Mouse (Mus musculus): ENCODE measurements at regions not wholly inside any gene's neighbourhood (a gene's known extent, or its start where the extent isn't known, plus 50 kb on each side); places are given as distances from the start of the nearest gene placed in this dataset.

DNA sequence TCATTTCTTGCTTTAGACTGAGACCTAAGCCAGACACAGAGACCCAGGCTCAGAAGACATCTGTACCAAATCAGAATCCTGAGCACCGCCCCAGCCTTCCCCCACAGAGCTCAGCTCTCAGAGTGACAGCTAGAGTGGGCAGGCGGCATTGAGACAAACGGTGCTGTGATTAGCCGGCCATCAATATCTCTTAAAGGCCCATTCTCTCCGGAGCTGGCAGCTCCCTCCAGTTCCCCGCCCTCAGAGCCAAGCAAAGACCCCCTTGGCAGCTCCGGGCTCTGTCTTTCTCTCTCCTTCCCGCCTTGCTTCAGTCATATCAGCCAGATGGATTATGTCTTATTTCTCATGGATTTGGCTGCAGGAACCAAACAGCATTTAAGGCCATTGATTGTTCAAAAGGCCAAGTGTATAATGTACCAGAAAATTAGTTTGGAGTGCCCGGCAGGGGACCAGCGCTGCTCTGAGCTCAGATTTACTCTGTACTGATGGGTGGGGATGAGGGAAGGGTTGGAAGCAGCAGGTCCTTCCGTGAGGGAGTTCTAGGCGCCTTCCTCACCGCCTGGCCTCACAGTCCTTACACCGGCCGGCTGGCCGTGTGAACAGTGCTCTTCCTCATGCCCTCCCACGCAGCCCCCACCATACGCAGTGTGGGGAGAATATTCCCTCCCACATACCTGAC is 109.0 kb upstream of the Thy1 start:
- Histone ChIP-seq H3K4me1 (peaks cover 53% of the 10 kb centered on the region), H3K27me3 (peaks cover 10% of the 10 kb centered on the region)

DNA sequence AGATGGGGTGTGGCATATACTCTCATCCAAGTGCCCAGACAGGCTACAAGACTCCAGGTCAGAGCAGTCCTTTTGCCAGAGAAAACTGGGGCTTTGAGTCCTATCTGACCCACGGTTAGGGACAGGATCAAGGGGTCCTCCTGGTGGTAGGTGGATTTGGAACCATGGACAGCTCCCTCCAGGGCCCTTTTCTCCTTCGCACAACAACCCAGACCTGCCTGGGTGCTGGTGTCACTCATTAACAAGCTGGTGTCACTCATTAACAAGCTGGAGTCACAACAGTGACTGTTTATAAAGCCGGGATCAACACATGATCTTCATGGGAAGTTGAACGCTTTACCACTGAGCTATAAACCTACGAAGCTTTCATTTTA is 108.5 kb upstream of the Thy1 start:
- peak overlapping the region; percentile 13; the same call in 1 of the 2 replicates for H3K4me2 ChIP-seq (replicated peaks)
- no peaks in the 10 kb centered on the region for H3K36me3 ChIP-seq
- WGBS, result 15% methylated on average over 5 of the region's 5 CpGs
- peaks cover 49% of the 10 kb centered on the region for H3K4me1 ChIP-seq
- no peaks in the 10 kb centered on the region for H3K9me3 ChIP-seq (replicated peaks)
- no peak overlapping the region for H3K4me3 ChIP-seq
- H3K27me3 ChIP-seq, result peaks cover 10% of the 10 kb centered on the region
- H3K9ac ChIP-seq, result no peak overlapping the region
- ATAC-seq (ENCODE audit: low FRiP score), result no peak
- peak overlapping the region; percentile 58; the same call in 1 of the 2 replicates for H3K27ac ChIP-seq

More for the DNA sequence above, 109.0 kb upstream of the Thy1 start:
- ATAC-seq (ENCODE audit: low FRiP score), result peak; percentile 57
- H3K4me3 ChIP-seq, result no peak overlapping the region
- peak overlapping the region; percentile 58; the same call in 1 of the 2 replicates for H3K27ac ChIP-seq
- H3K9me3 ChIP-seq (replicated peaks), result no peaks in the 10 kb centered on the region
- H3K9ac ChIP-seq, result no peak overlapping the region
- H3K4me2 ChIP-seq (replicated peaks), result peak overlapping the region; percentile 13
- 16% methylated on average over 18 of the region's 18 CpGs for WGBS
- H3K36me3 ChIP-seq, result no peaks in the 10 kb centered on the region

DNA sequence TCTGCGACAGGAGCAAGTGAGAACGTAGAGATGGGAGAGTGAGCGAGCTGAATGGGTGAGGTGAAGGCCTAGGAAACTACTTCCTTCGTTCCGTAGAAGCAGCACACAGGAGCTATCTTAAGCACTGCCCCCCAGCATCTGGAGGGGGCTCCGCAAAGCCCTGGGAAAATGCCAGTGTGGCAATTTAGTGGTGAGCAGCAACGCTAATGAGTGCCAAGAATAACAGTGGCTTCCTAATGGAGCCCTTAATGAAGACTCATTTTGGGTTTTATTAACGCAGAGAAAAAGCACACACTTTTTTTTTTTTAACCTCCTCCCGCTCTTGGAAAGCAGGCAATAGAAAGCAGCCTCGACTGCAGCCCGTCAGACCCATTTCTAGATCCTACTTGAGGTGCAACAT is 103.8 kb upstream of the Thy1 start:
- H3K27ac ChIP-seq, result no peak overlapping the region
- no peak overlapping the region for H3K4me2 ChIP-seq (replicated peaks)
- no peaks in the 10 kb centered on the region for H3K36me3 ChIP-seq
- no peaks in the 10 kb centered on the region for H3K9me3 ChIP-seq (replicated peaks)
- no peak for ATAC-seq (ENCODE audit: low FRiP score)
- H3K4me3 ChIP-seq, result no peak overlapping the region
- H3K9ac ChIP-seq, result no peak overlapping the region
- H3K4me1 ChIP-seq, result peaks cover 32% of the 10 kb centered on the region
- 82% methylated on average over 11 of the region's 11 CpGs for WGBS
- H3K27me3 ChIP-seq, result peaks cover 16% of the 10 kb centered on the region

DNA sequence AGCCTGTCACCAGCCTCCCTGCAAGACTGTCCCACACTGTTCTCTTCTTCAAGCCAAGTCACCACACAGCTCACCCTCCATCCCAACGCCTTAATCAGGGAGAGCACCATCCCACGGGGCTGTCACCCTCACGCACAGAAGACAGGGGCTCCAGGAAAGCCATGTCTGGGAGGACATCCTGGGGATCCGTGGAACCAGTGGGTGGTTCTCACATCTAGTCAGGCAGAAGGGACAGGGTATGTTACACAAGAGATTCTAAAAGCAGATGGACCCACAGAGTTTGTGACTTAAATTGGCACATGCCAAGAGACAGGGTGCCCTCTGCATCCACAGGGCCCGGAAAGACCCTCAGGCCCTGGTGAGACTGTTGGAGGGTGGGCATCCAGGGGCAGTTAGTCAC is 101.0 kb upstream of the Thy1 start:
- H3K9ac ChIP-seq, result no peak overlapping the region
- peaks cover 6% of the 10 kb centered on the region; the same call in 1 of the 2 replicates for H3K27me3 ChIP-seq
- no peak overlapping the region for H3K4me2 ChIP-seq (replicated peaks)
- no peak overlapping the region for H3K27ac ChIP-seq
- no peaks in the 10 kb centered on the region for H3K9me3 ChIP-seq (replicated peaks)
- H3K4me1 ChIP-seq, result peaks cover 31% of the 10 kb centered on the region
- ATAC-seq (ENCODE audit: low FRiP score), result no peak
- no peaks in the 10 kb centered on the region for H3K36me3 ChIP-seq
- 82% methylated on average over 5 of the region's 5 CpGs for WGBS
- no peak overlapping the region for H3K4me3 ChIP-seq

DNA sequence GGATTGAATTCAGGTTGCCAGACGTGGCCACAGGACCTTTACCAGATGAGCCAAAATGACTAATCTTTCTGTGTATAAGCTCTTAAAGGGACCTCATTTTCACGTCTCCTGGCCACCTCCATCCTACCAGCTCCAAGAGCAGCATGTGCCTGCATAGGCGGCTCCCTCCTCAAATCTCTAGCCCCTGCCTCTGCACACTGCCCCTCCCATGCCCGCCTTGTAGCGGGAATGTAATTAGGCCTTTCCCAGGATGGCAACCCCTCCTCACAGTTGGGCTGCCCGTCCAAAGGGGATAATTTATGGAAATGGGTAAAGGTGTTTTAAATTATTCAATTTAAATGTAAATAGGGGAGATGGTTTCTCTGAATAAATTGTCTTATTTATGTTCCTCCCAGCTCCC is 99.7 kb upstream of the Thy1 start:
- Histone ChIP-seq H3K9ac (no peak overlapping the region), H3K9me3 (replicated peaks) (no peaks in the 10 kb centered on the region), H3K27me3 (0 out of 2 replicates have a peak, but pooled peaks cover 6% of the 10 kb centered on the region), H3K4me2 (replicated peaks) (no peak overlapping the region), H3K27ac (peak overlapping the region; percentile 60; the same call in 1 of the 2 replicates), H3K4me1 (peaks cover 39% of the 10 kb centered on the region), H3K36me3 (no peaks in the 10 kb centered on the region), H3K4me3 (no peak overlapping the region)
- ATAC-seq (ENCODE audit: low FRiP score), result peak; percentile 49
- WGBS, result 24% methylated on average over 6 of the region's 6 CpGs

DNA sequence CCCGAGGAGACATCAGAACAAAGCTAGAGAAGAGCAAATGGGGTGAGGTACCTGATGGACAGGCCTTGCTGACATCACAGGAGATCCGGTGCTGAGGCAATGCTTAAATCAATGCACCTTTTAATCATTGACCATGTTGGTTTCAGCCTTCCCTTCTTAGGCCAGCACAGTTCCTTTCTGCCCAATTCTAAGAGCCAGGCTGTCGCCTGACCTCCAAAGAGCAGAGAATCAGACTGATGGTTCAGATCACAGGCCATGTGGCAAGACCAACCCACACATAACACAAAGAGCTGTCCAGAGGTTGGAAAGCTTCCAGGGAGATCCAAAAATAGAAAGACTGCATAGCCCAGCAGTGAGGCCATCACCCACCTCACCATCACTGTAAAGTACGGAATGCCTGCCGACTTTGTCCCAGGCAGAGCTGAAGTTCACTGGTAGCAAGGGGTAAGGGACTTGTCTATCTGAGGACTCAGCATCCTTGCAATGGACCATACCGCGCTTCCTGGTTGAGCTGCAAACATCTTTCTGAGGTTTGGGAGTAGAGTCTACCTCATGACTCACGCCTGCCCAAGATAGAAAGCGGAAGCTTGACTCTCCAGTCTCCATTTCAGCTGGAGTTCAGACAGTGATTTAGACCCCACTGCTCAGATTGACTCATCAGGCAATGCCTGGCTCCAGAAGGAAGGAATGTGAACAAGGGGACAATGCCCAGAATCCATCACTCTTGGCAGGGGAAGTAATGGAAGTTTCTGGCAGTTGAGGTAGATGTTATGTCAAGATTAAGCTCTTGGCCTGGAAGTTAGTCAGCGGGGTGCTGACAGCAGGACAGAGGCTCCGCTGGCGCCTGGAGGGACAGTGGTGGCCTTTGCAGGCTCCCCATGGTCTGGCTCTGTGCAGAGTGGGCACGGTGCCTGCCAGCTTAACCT is 98.1 kb upstream of the Thy1 start:
- no peaks in the 10 kb centered on the region for H3K9me3 ChIP-seq (replicated peaks)
- WGBS, result 74% methylated on average over 13 of the region's 13 CpGs
- no peaks in the 10 kb centered on the region for H3K36me3 ChIP-seq
- ATAC-seq (ENCODE audit: low FRiP score), result no peak
- H3K4me1 ChIP-seq, result peaks cover 34% of the 10 kb centered on the region
- no peak overlapping the region for H3K4me3 ChIP-seq
- H3K4me2 ChIP-seq (replicated peaks), result no peak overlapping the region
- H3K27me3 ChIP-seq, result 0 out of 2 replicates have a peak, but pooled peaks cover 6% of the 10 kb centered on the region
- H3K9ac ChIP-seq, result no peak overlapping the region
- H3K27ac ChIP-seq, result no peak overlapping the region

DNA sequence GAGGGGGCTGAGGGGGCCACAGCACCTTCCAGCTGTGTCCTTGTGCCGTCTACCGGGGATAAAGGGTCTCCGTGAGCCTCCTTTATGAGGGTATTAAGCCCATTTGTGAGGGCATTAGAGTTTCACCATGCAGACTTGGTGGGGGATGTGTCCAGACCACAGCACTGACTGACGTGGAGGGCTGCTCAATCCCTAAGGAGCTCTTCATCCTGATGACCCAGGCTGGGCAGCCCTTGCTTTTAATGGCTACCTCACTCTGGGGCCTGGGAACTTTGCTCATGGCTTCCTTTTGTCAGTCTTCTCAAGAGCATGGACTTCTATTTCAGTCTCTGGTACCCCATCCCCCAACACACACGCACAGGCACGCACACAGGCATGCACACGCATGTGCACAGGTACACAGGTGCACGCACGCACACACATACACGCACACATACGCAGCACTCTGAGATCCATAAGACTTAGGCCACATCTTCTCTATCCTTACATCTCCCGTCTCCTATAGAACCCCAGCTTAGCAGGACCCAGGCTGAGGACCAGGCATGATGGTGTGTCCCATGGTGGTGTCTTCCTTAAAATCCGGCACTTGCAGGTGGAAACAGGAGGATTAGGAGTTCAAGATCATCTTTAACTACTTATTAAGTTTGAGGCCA is 97.1 kb upstream of the Thy1 start:
- Histone ChIP-seq H3K4me2 (replicated peaks) (no peak overlapping the region), H3K4me3 (no peak overlapping the region), H3K36me3 (no peaks in the 10 kb centered on the region), H3K9me3 (replicated peaks) (no peaks in the 10 kb centered on the region), H3K27ac (no peak overlapping the region), H3K9ac (no peak overlapping the region), H3K4me1 (peaks cover 34% of the 10 kb centered on the region), H3K27me3 (0 out of 2 replicates have a peak, but pooled peaks cover 4% of the 10 kb centered on the region)
- no peak for ATAC-seq (ENCODE audit: low FRiP score)
- 91% methylated on average over 13 of the region's 13 CpGs for WGBS

DNA sequence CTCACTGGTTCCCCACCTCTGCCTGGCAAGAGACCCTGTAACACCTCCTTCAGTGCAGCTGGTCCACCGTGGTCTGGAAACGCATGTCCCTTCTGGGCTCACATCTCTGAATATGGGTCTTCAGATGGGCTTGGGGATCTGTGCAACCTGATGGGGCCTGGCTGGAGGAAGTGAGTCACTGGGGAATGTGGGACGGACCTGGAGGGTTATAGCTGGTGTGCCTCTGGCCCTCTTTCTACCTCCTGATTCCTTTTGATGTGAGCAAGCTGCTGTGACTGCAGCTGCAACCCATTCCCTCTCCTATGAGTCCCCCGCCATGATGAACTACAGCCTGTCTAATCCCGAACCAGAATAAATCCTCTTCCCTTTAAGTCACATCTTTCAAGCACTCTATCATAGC is 96.1 kb upstream of the Thy1 start:
- no peaks in the 10 kb centered on the region for H3K27me3 ChIP-seq
- H3K27ac ChIP-seq, result peak overlapping the region; percentile 52
- 63% methylated on average over 5 of the region's 5 CpGs for WGBS
- no peaks in the 10 kb centered on the region for H3K36me3 ChIP-seq
- peaks cover 31% of the 10 kb centered on the region for H3K4me1 ChIP-seq
- H3K4me2 ChIP-seq (replicated peaks), result no peak overlapping the region
- H3K4me3 ChIP-seq, result no peak overlapping the region
- H3K9me3 ChIP-seq (replicated peaks), result no peaks in the 10 kb centered on the region
- no peak overlapping the region for H3K9ac ChIP-seq
- peak; percentile 9 for ATAC-seq (ENCODE audit: low FRiP score)

DNA sequence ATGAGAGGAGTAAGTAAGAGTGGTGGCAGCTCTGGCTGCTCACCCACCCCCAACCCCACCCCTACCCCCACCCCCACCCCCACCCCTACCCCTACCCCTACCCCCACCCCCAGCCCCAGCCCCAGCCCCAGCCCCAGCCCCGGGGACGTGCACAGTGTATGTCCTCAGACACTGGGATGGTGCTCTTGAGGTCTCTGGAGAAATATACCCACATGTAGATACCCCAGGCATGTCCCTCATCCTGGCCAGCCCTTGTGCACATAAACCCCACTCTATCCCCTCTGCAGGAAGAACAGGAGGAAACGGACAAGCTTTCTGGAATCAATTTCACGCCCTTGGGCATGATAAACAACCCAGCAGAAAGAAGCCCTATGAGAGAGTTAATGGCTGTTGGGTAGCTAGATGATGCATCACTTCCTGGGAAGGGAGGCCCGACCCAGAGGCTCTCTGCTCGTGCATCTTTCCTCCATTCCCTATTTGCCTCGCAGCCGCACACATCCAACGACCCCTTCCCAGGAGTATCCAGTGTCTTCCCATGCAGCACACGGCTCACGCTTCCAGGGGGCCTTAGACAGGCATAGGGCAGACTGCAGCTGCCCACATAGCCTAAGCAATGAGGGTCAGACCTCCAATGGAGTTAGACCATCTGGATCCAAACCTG is 95.6 kb upstream of the Thy1 start:
- Histone ChIP-seq H3K9ac (no peak overlapping the region), H3K4me1 (peaks cover 26% of the 10 kb centered on the region)
- 31% methylated on average over 11 of the region's 11 CpGs for WGBS

DNA sequence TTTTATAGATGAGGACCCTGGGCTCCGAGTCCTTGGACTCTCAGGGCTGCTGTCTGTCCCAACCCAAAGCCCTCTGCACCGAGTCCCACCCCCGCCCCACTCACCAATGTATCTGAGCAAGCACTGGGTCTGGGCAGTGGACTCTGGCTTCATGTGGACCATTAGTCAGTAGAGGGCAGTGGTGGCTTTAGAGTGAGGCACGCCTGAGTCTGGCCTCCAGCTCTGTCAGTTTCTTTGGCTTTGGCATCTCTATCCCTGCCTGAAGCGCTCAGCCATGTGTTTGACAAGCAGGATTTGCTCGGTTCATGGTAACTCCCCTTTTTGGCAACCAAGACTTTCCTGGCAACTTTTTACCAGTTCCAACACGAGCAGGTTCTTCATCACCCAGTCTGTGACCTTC is 90.1 kb upstream of the Thy1 start:
- Histone ChIP-seq H3K36me3 (no peaks in the 10 kb centered on the region), H3K27ac (no peak overlapping the region), H3K9ac (no peak overlapping the region), H3K4me1 (peaks cover 8% of the 10 kb centered on the region), H3K27me3 (peaks cover 8% of the 10 kb centered on the region; the same call in 1 of the 2 replicates), H3K9me3 (replicated peaks) (no peaks in the 10 kb centered on the region), H3K4me2 (replicated peaks) (no peak overlapping the region), H3K4me3 (no peak overlapping the region)
- 0 out of 2 replicates have a peak, but pooled peaks have one; percentile 35 for ATAC-seq (ENCODE audit: low FRiP score)
- 40% methylated on average over 7 of the region's 7 CpGs for WGBS

More for the DNA sequence above, 95.6 kb upstream of the Thy1 start:
- no peak overlapping the region for H3K4me3 ChIP-seq
- peak overlapping the region; percentile 52 for H3K27ac ChIP-seq
- H3K27me3 ChIP-seq, result no peaks in the 10 kb centered on the region
- ATAC-seq (ENCODE audit: low FRiP score), result peak; percentile 70
- no peaks in the 10 kb centered on the region for H3K9me3 ChIP-seq (replicated peaks)
- H3K36me3 ChIP-seq, result no peaks in the 10 kb centered on the region
- H3K4me2 ChIP-seq (replicated peaks), result no peak overlapping the region

DNA sequence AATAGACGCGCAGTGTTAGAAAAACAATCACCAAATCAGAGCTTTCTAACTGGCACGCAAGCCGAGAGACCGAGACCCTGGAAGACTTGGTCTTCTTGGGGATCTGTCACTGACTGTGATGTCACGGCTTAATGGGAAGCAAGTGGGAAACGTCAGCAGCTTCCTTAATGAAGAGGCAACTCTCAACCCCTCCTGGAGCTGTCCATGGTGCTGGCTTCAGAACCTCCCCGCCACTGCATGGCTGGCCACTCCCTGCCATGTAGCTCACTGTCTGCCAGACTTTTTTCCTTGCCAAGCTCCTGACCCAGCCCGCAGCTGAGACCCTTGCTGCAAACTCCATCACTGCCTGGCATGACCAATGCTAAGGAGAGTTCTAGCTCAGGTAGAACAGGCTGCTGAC is 83.6 kb upstream of the Thy1 start:
- H3K27ac ChIP-seq, result no peak overlapping the region
- peaks cover 12% of the 10 kb centered on the region; the same call in 1 of the 2 replicates for H3K4me1 ChIP-seq
- 25% methylated on average over 9 of the region's 9 CpGs for WGBS
- no peaks in the 10 kb centered on the region for H3K36me3 ChIP-seq
- no peak overlapping the region for H3K4me3 ChIP-seq
- H3K27me3 ChIP-seq, result peaks cover 11% of the 10 kb centered on the region; the same call in 1 of the 2 replicates
- ATAC-seq (ENCODE audit: low FRiP score), result no peak
- no peaks in the 10 kb centered on the region for H3K9me3 ChIP-seq (replicated peaks)
- no peak overlapping the region for H3K4me2 ChIP-seq (replicated peaks)
- no peak overlapping the region for H3K9ac ChIP-seq

Measured in hindbrain, embryonic 12.5 days (tissue).